Mouse (Mus musculus) heart, postnatal 36 days (tissue): ENCODE results near the gene Adra1b. TPM values are rescaled to one million over a fixed set of nuclear protein-coding genes. Genes with fewer than 3 reads are reported as not detected.
A peak's percentile ranks its signal among the peaks of the same experiment; 100 is the strongest.

Source experiments
- DNase-seq, 2 experiments: peaks; one replicate each; pipeline ENCODE4 v3.0.0; 2021 to 2022
- intact Hi-C: fragments of 180-260 bp; cut with DNase I; formaldehyde crosslinking; loops from one replicate; pipeline ENCODE4 v1.15.1; 2025
- total RNA-seq, 2 experiments: library from RNA; stranded (reverse); gene quantifications; 2 replicates each; pipeline ENCODE4 v1.2.3; 2021

The Adra1b gene
- 10 to 100 TPM; 47.8 to 52.2 TPM for total RNA-seq

DNA sequence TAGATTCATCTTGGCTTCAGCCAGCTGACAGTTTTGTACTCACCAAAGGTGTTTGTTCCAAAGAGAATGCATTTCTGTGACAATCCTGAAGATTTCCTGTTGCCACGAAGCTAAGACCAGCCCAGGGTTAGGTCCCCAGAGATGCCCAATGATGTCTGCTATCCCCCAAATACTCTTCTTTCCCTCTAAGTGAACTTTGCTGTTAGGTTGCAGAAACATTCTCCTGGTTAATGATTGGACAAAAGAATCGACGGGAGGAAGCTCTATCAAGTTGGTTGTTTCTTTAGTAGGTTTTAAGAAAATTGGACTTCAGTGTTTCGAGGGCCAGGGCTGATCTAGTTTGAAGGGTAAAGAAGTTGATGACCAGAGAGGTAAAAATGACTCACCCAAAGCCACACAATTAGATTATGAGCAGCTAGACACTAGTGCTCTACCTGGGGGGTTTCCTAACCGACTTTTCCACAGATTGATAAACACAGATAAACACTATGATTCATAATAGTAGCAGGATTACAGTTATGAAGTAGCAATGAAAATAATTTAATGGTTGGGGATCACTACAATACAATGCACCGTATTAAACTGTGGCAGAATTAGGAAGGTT lies at the start of gene Adra1b:
Gene Adra1b (minus strand): TSS at position 160 of the 604 bp plus-strand sequence.
- DNase-seq: no peak
- intact Hi-C loops: no loop called here

DNA sequence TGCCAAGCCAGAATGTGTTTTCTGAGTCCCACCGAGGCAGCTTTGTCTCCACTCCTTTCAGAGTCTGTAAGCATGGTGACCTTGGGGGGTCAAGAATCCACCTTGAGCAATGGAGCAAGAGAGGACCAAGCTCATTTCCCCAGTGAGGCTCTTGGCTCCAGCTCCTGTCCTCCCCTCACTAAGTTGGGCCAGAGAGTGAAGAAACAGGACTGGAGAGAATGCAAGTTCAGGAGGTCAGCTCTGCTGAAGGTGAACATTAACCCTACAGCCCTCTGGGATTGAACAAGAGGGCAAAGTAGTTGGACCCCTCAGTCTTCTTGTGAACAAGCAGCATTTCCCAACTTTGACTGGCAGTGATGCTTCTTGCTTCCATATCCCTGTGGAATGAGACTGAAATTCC lies 49.3 kb upstream of the Adra1b start:
- no peak for DNase-seq
- intact Hi-C loops: no loop called here

DNA sequence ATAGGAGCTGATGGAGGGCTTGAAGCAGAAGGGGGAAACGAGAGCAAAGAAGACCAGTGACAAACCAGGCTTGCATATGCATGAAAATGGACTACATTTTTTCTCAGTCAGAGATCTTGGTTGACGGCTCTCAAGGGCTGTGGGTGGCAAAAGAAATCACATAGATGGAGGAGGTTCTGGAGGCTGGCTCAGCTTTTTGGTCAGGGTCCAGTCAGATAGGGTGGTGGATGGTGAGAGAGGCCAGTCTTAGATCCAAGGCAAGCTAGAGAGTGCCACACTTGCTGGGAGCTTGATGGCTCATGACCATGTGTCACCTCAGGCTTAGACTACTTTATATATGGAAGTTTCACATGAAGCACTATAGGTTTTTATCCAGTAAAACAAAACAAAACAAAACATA lies 42.8 kb upstream of the Adra1b start:
- intact Hi-C loops: no loop called here

DNA sequence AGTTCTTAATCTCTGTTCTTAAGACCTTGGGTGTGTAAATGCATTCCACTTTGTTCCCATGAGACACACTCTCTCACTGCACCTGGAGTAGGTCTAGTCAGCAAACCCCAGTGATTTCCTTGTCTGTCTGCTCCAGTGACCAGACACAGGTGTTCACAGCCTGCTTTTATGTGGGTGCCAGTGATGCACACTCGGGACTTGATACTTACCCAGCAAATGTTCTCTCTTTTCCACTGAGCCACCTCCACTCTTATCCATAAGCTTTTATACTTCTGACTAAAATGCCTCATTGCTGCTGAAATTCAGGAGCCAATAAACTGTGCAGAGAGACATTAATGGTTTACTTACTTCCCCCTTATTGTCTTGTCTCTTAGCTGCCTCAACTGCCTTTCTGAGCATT lies 42.2 kb upstream of the Adra1b start:
- intact Hi-C loops: no loop called here
- no peak for DNase-seq

More for the DNA sequence above, 42.8 kb upstream of the Adra1b start:
- no peak for DNase-seq

DNA sequence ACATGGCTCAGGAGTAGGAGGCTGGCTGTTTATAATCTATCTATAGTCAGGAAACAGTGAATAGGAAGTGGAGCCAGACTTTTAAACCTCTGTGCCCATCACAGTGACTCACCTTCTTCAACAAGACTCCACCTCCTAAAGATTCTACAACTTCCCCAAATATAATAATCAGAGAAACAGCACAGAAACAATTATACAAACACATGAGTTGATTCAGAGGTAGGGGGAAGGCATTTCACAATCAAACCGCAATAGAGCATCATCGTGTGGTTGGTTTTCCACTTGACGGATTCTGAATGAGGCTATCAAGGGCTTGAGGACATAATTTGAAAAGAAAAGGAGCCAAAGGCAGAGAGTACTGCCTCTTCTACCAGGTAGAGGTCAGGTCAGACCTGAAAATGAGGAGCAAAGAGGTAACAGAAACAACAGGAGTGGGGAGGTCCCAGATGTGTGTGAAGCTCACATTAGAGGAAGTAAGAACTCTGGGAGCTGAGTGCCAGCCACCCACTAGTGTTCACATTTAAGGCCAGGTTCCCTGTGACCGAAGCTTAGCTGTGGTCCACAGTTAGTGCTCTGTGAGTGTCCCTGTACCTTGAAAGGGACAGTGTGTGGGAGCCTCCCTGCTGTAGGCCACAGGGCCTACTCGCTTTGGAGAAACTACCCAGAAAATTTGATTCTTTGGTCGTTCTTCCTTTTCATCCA lies 39.6 kb upstream of the Adra1b start:
- intact Hi-C loops: no loop called here
- DNase-seq: no peak

DNA sequence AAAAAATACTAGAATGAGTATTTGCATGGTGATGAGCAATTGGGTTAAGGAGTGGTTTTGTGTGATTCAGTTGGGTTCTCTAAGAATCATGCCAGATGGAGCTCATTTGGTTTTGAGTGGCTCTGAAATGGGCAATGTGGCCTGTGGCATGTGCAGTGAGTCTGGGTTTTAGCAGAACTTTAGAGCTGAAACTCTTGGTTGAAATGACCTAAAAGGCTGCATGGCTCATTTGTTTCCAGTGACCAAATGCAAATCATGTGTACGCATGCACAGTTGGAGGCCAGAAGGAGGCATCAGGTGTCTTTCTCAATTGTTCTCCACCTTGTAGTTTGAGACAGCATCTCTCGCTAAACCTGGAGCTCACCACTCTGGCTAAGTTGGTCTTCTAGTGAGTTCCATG lies 35.0 kb upstream of the Adra1b start:
- no peak for DNase-seq
- intact Hi-C loops: no loop called here

DNA sequence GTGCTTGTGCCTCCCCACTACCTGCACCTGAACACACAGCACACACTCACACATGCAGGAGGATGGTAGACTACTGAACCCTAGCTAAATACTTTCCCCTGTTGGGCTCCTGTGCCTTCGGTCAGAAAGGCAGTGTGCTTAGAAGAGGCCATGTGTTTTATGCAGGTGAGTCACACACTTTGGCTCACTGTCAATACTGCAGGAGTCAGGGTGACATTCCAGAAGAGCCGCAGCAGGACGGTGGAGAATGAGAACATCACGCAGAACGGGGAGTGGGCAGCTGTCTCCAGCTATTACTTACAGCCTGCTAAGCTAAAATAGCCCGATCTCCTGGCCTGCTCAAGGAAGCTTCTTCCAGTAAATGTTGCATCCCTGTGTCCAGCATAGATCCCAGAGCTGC lies 32.5 kb upstream of the Adra1b start:
- intact Hi-C loops: no loop called here
- no peak for DNase-seq

DNA sequence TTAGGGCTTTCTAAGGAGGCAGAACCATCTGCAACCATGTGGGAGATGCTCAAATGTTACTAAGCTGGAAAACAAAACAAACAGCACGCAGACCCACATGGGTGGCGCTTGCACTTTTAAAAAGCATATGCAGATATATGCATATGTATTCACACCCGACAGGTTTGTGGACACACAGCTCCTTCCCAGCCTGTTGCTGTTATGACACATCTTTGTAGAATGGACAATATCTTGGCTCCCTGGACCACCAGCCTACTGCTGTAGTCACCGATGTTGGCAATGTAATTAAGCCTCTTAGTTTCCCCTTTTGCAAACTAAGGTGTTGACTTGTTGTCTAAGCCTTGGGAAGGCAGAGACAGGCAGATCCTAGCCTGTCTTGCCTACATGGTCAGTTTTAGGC lies 32.0 kb upstream of the Adra1b start:
- intact Hi-C loops: no loop called here
- no peak for DNase-seq

DNA sequence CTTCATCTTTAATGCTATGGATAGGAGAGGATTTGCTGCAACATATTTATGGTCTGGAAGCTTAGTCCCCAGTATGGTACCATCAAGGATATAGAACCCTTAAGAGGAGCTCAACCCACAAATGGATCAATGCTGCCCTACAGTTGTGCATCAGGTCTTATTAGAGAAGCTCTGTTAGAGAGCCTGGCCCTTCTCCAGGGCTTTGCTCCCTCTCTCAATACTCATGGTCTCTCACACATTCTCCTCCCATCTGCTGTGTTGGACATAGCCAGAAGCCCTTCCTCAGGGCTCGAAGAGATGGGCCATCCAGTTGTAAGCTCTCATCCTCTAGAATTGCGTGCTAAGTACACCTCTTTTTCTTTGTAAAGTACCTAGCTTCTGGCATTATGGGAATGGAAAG lies 29.2 kb upstream of the Adra1b start:
- DNase-seq: no peak
- intact Hi-C loops: no loop called here

DNA sequence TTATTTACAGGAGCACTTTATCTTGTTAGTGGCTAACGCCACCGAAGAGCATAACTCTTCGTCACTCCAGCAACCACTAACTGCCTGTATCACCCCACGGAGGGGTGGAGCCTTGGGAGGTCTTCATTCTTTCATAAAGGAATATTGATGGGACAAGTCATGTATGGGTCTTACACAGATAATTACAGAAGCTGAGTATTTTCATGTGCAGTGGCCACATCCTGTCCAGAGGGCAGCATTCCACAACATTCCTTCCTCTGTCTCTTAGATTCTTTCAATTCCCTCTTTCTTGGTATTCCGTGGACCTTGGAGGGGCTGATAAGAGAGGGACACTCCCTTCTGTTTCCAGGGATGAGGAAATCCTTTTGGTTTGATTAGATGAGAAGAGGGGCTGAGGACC lies 28.7 kb upstream of the Adra1b start:
- intact Hi-C loops: loop anchor here (5.0 kb wide), 1 partner anchor 393 kb away; no protein-coding TSS in a partner anchor
- no peak for DNase-seq

DNA sequence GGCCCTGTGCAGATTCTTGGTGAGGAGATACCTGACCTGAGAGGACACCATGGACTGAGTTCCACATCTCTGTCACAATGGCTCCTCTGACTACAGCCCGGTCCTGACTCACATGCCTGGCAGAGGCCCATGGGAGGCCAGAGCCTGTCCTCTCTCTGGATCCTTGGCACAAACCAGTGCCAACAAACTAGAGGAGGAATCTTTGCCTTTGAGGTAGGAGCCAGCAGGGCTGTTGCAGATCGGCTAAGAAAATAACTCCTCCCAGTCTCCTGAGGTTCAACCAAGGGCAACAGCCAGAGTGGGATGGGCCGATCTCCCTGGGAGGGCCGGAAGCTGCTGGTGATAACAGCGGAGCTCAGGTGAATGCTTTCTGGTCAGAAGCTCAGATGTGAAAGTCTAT lies 28.2 kb upstream of the Adra1b start:
- intact Hi-C loops: loop anchor here (5.0 kb wide), 1 partner anchor 393 kb away; no protein-coding TSS in a partner anchor
- DNase-seq: peak; percentile 58 to 71

DNA sequence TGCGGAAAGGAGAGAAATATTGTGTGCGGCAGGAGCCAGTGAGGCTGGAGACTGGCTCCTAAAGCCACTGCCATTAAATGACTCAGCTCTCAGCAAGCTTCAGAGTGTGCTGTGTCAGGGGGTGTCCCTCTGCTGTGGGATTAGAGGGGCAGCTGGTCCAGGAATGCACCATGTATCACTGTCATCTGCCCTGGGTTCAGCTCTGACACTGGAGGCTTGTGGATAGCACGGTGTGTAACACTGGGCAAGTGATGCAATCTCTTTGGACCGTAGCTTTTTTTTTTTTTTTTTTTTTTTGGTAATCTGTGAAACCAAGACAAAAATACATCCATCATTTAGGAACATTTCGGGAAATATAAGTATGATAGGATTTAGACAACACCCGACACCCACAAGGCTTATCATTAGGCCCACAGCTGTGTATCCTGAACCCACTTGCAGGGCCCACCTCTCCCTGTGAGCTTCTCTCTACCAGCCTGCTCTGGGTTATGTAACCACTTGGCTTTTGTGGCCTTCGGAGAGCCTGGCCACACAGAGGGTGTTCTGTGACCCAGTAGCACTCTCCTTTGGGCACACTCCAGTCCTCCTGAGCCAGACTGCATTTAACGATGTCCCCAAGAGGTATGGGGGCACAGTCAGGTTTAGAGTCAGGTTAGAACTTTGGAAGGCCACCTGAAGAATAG lies 26.3 kb upstream of the Adra1b start:
- DNase-seq: no peak
- intact Hi-C loops: loop anchor here (2.0 to 5.0 kb wide), 2 partner anchors 90 to 395 kb away; no protein-coding TSS in a partner anchor

DNA sequence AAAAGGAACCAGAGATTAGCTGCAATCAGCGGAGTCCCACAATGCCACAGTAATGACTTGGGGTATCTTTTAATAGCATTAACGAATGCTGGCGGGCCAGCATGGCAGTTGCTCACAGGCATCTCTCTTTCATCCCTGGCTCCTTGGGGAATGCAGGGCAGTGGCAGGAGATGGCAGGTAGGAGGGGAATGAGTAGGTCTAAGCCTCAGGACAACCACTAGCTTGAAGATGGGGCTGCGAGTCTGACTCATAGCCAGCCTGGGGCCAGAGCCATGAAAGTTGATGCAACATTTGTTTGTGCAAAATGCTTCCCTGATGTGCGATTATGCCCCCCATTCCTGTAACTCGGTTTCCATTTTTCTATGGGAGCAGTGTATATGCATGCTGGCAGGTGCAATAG lies 25.2 kb upstream of the Adra1b start:
- no peak for DNase-seq
- intact Hi-C loops: loop anchor here (2.0 to 5.0 kb wide), 2 partner anchors 89 to 396 kb away; no protein-coding TSS in a partner anchor

DNA sequence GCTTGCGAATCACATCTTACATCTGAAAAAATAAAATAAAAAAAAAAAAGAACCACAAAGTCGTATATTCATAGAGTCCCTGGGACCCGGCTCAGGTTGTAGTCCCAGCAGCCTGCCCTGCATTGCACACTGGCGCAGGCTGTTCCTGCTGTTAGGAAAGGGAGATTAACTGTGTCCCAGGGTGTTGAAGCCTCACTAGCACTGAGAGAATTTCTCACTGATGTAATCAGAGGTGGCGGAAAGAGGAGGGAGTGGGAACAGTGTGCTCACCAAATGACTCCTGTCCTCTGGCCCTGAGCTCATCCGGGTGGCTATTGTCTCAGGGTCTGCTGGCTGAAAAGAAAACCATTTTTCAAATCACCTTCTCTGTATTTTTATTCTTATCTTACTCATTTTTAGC lies 24.6 kb upstream of the Adra1b start:
- no peak for DNase-seq
- intact Hi-C loops: loop anchor here (5.0 kb wide), 1 partner anchor 397 kb away; no protein-coding TSS in a partner anchor

DNA sequence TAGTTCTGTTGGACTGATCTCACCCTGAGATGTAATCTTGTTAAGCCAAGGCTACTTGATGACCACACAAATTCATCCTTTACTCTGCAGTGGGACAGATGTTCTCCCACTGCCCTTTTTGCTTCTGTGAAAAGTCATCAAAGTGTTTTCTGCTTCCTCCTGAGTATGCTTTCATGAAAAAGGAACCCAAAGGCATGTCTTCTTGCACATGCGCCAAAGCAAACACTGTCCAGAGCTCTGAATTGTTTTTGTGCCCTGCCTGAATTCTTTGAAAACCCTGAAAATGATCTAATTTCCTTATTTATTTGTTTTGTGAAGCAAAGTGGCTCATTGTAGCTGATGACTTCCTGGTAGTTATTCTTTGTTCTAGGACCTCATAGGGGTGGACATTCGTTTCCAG lies 20.7 kb upstream of the Adra1b start:
- intact Hi-C loops: no loop called here
- DNase-seq: no peak

DNA sequence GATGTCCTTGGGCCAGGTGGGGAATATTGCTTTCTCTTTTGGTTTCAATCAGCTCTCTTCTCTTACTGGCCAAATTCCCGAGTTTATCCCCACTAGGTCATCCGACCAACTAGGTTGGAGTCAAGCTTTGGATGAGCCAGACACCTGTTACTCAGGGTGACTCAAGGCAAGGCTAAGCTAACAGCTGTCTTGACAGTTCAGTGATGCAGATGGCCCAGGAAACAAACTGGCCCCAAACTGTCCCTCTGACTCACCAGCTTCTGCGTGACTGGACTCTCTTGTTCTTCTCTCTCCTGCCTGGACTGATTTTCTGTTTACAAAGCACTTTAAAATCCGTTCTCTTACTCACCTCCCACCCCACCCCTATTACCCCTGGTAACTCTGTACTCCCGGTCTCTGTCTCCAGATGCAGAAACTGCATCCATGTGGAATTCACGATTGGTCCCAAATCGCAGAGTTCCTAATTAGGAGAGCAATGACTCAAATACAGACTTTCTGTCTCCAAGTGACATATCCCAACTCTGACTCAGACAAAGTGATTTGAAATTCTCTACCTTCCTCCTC lies 18.6 kb upstream of the Adra1b start:
- intact Hi-C loops: no loop called here
- no peak for DNase-seq

DNA sequence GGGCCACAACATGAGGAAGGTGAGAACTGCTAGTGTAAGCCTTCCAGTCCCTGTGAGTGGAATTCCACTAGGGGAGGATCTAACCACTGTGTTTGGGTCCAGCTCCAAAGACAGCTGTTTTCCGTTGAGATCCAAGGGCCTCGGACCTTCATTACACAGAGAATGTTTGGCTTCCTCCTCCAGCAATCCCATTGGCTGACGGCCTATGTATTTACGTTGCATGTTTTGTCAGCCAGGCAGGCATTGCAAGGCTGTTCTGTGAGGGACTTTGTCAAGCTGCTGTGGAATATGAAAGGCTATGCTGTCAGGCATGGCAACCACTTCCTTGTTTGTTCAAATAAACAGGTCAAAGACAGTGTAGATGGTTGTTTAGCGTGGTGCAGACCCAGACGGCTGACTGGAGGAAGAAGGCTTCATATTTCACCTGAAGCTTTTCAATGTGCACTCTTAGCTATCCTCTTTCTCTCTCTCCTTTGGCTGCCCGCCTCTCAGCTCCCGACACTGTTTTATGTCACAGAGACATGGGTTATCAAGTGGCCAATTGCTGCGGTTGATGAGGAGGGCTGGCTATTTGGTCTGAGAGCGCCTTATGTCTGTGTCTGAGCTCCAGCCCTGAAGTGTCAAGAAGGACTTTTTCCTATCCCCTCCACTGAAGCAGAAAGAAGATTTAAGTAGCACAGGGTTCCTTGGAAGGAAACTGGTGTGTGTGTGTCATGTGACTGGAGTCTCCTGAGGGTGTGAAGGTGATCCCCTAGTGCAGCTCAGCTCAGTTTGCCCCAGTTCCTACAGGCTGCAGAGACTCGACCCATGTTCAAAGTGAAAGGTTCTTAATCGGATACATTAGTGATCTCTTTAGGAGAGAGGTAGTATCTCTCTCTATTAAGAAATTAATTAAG lies 13.8 kb upstream of the Adra1b start:
- no peak for DNase-seq
- intact Hi-C loops: loop anchor here (5.0 kb wide), 1 partner anchor 77 kb away; no protein-coding TSS in a partner anchor

DNA sequence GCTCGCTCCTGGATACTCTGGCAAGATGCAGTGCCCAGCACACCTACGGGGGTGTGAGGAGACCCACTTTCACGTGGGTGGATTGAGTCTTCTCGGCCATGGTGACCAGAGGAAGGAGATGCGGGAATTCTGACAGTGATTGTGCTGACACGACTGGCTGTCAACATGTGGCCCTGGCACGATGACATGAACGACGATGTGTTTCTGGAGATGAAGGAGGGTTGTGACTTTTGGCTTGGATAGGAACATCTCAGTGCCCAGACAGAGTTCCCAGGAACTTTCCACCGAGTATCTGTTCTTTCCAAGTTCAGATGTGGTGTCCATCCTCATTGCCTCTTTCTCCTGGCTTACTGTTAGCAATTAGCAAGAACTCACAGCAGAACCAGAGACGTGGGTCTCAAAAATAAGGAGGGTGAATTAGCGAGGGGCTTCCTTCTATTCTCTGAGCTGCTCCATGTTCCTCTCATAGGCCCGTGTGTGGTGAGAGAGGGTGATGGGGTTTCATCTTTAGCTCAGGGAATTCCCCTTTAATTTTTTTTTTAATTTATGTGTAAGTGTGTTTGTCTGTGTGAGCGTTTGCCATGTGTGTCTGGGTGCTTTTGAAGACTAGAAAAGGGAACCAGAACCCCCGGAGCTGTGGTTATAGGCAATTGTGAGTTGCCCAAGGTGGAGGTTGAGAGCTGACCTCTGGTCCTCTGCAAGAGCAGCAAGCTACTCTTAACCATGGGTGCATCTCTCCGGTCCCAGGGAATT lies 11.3 kb upstream of the Adra1b start:
- intact Hi-C loops: loop anchor here (5.0 kb wide), 1 partner anchor 75 kb away; no protein-coding TSS in a partner anchor
- no peak for DNase-seq

DNA sequence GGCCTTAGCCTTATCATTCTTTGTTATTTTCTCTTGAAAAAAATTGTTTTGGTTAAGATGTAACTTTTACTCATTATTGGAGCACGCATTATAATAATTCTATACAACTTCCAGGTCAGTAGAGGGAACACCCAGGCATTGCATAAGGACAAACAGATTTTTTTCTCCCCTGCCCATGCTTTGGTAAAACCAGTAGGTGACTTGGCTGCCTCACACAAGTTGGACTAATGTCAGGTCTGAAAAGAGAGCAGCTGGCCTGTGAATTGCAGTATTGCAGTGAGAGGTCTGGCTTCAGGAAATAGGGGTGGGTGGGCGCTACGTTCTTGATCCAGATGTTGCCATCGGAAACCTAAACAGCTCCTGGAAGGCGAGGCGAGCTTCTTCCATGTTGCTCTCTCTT lies 10.6 kb upstream of the Adra1b start:
- intact Hi-C loops: loop anchor here (5.0 kb wide), 1 partner anchor 74 kb away; no protein-coding TSS in a partner anchor
- DNase-seq: no peak
